Mouse (Mus musculus) heart, embryonic 13.5 days (tissue): ENCODE results near the gene Eef2k. TPM values are rescaled to one million over a fixed set of nuclear protein-coding genes. Genes with fewer than 3 reads are reported as not detected.
"Not testable (repeated sequence)": the region's sequence is repeated elsewhere in the genome, so short reads cannot be mapped to it uniquely, and the experiment has no call there.

Experiments
- ATAC-seq: fragments of 200-750 bp; cut with Nextera tagmentation; 2 replicates; pipeline ENCODE4 v1.8.0; 2017; ENCODE audit warnings: moderate TSS enrichment; ENCODE audit not compliant: insufficient number of reproducible peaks, low FRiP score, low TSS enrichment; ENCODE audit errors: extremely low read depth
- H3K27ac ChIP-seq: fragments of 300-500 bp; sonication (generic); replicated peaks from 2 replicates; pipeline ENCODE4 v1.5.1; 2015; ENCODE audit warnings: moderate library complexity, mild to moderate bottlenecking, inconsistent platforms
- H3K27me3 ChIP-seq: fragments of 300-500 bp; sonication (generic); replicated peaks from 2 replicates; pipeline ENCODE4 v1.6.1; 2015; ENCODE audit warnings: mild to moderate bottlenecking, inconsistent platforms
- H3K36me3 ChIP-seq: fragments of 300-500 bp; sonication (generic); 2 replicates; pipeline ENCODE4 v1.6.1; 2015; ENCODE audit warnings: mild to moderate bottlenecking, inconsistent platforms
- H3K4me1 ChIP-seq: fragments of 300-500 bp; sonication (generic); 2 replicates; pipeline ENCODE4 v1.6.1; 2015; ENCODE audit warnings: inconsistent platforms
- H3K4me2 ChIP-seq: fragments of 300-500 bp; sonication (generic); 2 replicates; pipeline ENCODE4 v1.6.1; 2015; ENCODE audit warnings: inconsistent platforms, mild to moderate bottlenecking, moderate library complexity
- H3K4me3 ChIP-seq: fragments of 300-500 bp; sonication (generic); 2 replicates; pipeline ENCODE4 v1.5.1; 2015; ENCODE audit warnings: moderate library complexity, mild to moderate bottlenecking, inconsistent platforms
- H3K9ac ChIP-seq: fragments of 300-500 bp; sonication (generic); 2 replicates; pipeline ENCODE4 v1.6.1; 2015; ENCODE audit warnings: inconsistent platforms, mild to moderate bottlenecking, moderate library complexity
- H3K9me3 ChIP-seq: fragments of 300-500 bp; sonication (generic); 2 replicates; pipeline ENCODE4 v1.6.1; 2016; ENCODE audit warnings: inconsistent platforms
- WGBS: fragments of 180-500 bp; shearing (Covaris S2); methylation state at CpG from one replicate; pipeline ENCODE4 v1.1.7; 2015; ENCODE audit warnings: mixed read lengths; 5-methylcytosine and 5-hydroxymethylcytosine counted together
- polyA plus RNA-seq: library from polyadenylated mRNA; unstranded; fragments of >200 nt; fragmentation: Nextera tagmentation; extraction: Ambion mirVana; gene quantifications from 2 replicates; pipeline ENCODE4 v1.2.1, GENCODE M21; 2015

Gene Eef2k
- polyA plus RNA-seq, 1 experiment from 2014 or later, result 16.3 TPM

- H3K4me1 ChIP-seq, result 0 out of 2 replicates have a peak, but pooled peaks cover 5% of the 10 kb centered on the region
- no peaks in the 10 kb centered on the region for H3K9me3 ChIP-seq
- peaks cover 54% of the 10 kb centered on the region for H3K36me3 ChIP-seq
- H3K4me2 ChIP-seq, result no peak overlapping the region
- no peaks in the 10 kb centered on the region for H3K27me3 ChIP-seq
- H3K27ac ChIP-seq, result no peak overlapping the region
- WGBS, result 71% methylated on average over 2 of the region's 2 CpGs
- H3K9ac ChIP-seq, result no peak overlapping the region
- ATAC-seq, result no peak
- H3K4me3 ChIP-seq, result no peak overlapping the region
Measured at GRCm38 (mm10) chr7:120881451-120881850, 38.8 kb downstream of the Eef2k start.

- H3K9me3 ChIP-seq, result no peaks in the 10 kb centered on the region
- H3K4me1 ChIP-seq, result 0 out of 2 replicates have a peak, but pooled peaks cover 5% of the 10 kb centered on the region
- no peak overlapping the region for H3K4me2 ChIP-seq
- no peak overlapping the region for H3K4me3 ChIP-seq
- 75% methylated on average over 4 of the region's 4 CpGs for WGBS
- H3K9ac ChIP-seq, result no peak overlapping the region
- H3K27me3 ChIP-seq, result no peaks in the 10 kb centered on the region
- H3K36me3 ChIP-seq, result peaks cover 66% of the 10 kb centered on the region
- H3K27ac ChIP-seq, result no peak overlapping the region
- ATAC-seq, result no peak
Measured at GRCm38 (mm10) chr7:120882674-120883073, 40.0 kb downstream of the Eef2k start.

- ATAC-seq, result no peak
- peaks cover 68% of the 10 kb centered on the region for H3K36me3 ChIP-seq
- 65% methylated on average over 4 of the region's 4 CpGs for WGBS
Measured at GRCm38 (mm10) chr7:120883523-120884290, 41.1 kb downstream of the Eef2k start.

GRCm38 (mm10) chr7:120884746-120885145 is 42.1 kb downstream of the Eef2k start:
- Histone ChIP-seq H3K9me3 (no peaks in the 10 kb centered on the region), H3K4me3 (no peak overlapping the region), H3K4me2 (no peak overlapping the region), H3K4me1 (0 out of 2 replicates have a peak, but pooled peaks cover 5% of the 10 kb centered on the region), H3K27me3 (no peaks in the 10 kb centered on the region), H3K27ac (no peak overlapping the region), H3K36me3 (peaks cover 79% of the 10 kb centered on the region), H3K9ac (no peak overlapping the region)
- ATAC-seq, result no peak
- 76% methylated on average over 4 of the region's 4 CpGs for WGBS

More at GRCm38 (mm10) chr7:120883523-120884290, 41.1 kb downstream of the Eef2k start:
- Histone ChIP-seq H3K9me3 (no peaks in the 10 kb centered on the region), H3K27me3 (no peaks in the 10 kb centered on the region), H3K4me3 (no peak overlapping the region), H3K27ac (no peak overlapping the region), H3K4me2 (no peak overlapping the region), H3K4me1 (0 out of 2 replicates have a peak, but pooled peaks cover 5% of the 10 kb centered on the region), H3K9ac (no peak overlapping the region)

- Histone ChIP-seq H3K9ac (no peak overlapping the region), H3K9me3 (no peaks in the 10 kb centered on the region), H3K27me3 (no peaks in the 10 kb centered on the region), H3K4me3 (no peak overlapping the region), H3K4me1 (0 out of 2 replicates have a peak, but pooled peaks cover 10% of the 10 kb centered on the region), H3K4me2 (no peak overlapping the region), H3K27ac (no peak overlapping the region), H3K36me3 (peaks cover 57% of the 10 kb centered on the region)
- no peak for ATAC-seq
- WGBS, result 74% methylated on average over 5 of the region's 5 CpGs
Measured at GRCm38 (mm10) chr7:120893123-120893522, 50.5 kb downstream of the Eef2k start.

GRCm38 (mm10) chr7:120897054-120897453 is 54.4 kb downstream of the Eef2k start:
- Histone ChIP-seq H3K27ac (no peak overlapping the region), H3K27me3 (no peaks in the 10 kb centered on the region), H3K9ac (no peak overlapping the region), H3K36me3 (peaks cover 50% of the 10 kb centered on the region), H3K9me3 (no peaks in the 10 kb centered on the region), H3K4me2 (no peak overlapping the region), H3K4me1 (0 out of 2 replicates have a peak, but pooled peaks cover 10% of the 10 kb centered on the region), H3K4me3 (no peak overlapping the region)
- no peak for ATAC-seq
- WGBS, result 67% methylated on average over 7 of the region's 7 CpGs

- WGBS, result 81% methylated on average over 9 of the region's 9 CpGs
- Histone ChIP-seq H3K4me1 (0 out of 2 replicates have a peak, but pooled peaks cover 10% of the 10 kb centered on the region), H3K4me2 (no peak overlapping the region), H3K27ac (no peak overlapping the region), H3K9ac (no peak overlapping the region), H3K9me3 (no peaks in the 10 kb centered on the region), H3K36me3 (peaks cover 45% of the 10 kb centered on the region), H3K27me3 (no peaks in the 10 kb centered on the region), H3K4me3 (no peak overlapping the region)
- no peak for ATAC-seq
Measured at GRCm38 (mm10) chr7:120897711-120898335, 55.2 kb downstream of the Eef2k start.

- no peak for ATAC-seq
- 0 out of 2 replicates have a peak, but pooled peaks cover 10% of the 10 kb centered on the region for H3K4me1 ChIP-seq
- no peak overlapping the region for H3K27ac ChIP-seq
- no peak overlapping the region for H3K4me2 ChIP-seq
- H3K36me3 ChIP-seq, result peaks cover 47% of the 10 kb centered on the region
- H3K4me3 ChIP-seq, result no peak overlapping the region
- no peaks in the 10 kb centered on the region for H3K27me3 ChIP-seq
- H3K9ac ChIP-seq, result no peak overlapping the region
- 45% methylated on average over 4 of the region's 4 CpGs for WGBS
- no peaks in the 10 kb centered on the region for H3K9me3 ChIP-seq
Measured at GRCm38 (mm10) chr7:120900191-120900590, 57.6 kb downstream of the Eef2k start.

GRCm38 (mm10) chr7:120901701-120902100 is 59.1 kb downstream of the Eef2k start:
- ATAC-seq, result no peak
- Histone ChIP-seq H3K4me3 (no peak overlapping the region), H3K27ac (no peak overlapping the region), H3K9ac (no peak overlapping the region), H3K4me2 (no peak overlapping the region), H3K9me3 (no peaks in the 10 kb centered on the region), H3K4me1 (0 out of 2 replicates have a peak, but pooled peaks cover 10% of the 10 kb centered on the region), H3K27me3 (no peaks in the 10 kb centered on the region), H3K36me3 (peaks cover 36% of the 10 kb centered on the region)
- 53% methylated on average over 8 of the region's 8 CpGs for WGBS

- H3K27ac ChIP-seq, result no peak overlapping the region
- H3K4me2 ChIP-seq, result no peak overlapping the region
- H3K9ac ChIP-seq, result no peak overlapping the region
- H3K4me3 ChIP-seq, result no peak overlapping the region
- H3K4me1 ChIP-seq, result 0 out of 2 replicates have a peak, but pooled peaks cover 2% of the 10 kb centered on the region
- H3K36me3 ChIP-seq, result peaks cover 36% of the 10 kb centered on the region
- no peaks in the 10 kb centered on the region for H3K27me3 ChIP-seq
- ATAC-seq, result no peak
- WGBS, result 53% methylated on average over 3 of the region's 3 CpGs
- H3K9me3 ChIP-seq, result no peaks in the 10 kb centered on the region
Measured at GRCm38 (mm10) chr7:120902931-120903330, 60.3 kb downstream of the Eef2k start.

GRCm38 (mm10) chr7:120910172-120910571 is 67.5 kb downstream of the Eef2k start:
- not testable (repeated sequence) for H3K9ac ChIP-seq, H3K4me1 ChIP-seq, ATAC-seq, H3K27me3 ChIP-seq, H3K4me3 ChIP-seq, H3K36me3 ChIP-seq, H3K27ac ChIP-seq, H3K4me2 ChIP-seq, H3K9me3 ChIP-seq
- 63% methylated on average over 3 of the region's 3 CpGs for WGBS
